Mouse (Mus musculus): Measurements from ENCODE around the gene Ccp110.

DNA sequence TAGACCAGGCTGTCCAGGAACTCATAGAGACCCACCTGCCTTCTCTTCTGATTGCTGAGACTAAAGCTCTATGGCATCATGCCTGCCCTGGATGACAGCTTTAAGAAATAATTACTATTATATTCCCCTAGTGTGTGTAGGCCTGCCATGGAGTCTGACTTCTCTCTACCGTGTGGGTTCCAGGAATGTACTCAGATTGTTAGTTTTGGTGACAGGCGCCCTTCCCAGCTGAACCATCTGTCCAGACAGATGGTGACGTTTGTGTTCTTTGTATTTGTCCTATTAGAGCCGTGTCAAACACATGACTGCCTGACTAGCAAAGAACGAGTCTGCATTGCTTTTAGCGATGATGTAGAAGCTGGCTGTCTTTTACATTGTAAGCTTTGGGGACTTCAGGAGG is 66.2 kb downstream of the Ccp110 start:
- no peak for TF ChIP-seq MAX (IDR thresholded peaks at IDR 0.05)
- TF ChIP-seq CTCF (IDR thresholded peaks at IDR 0.05; ENCODE audit: control insufficient read depth, insufficient read depth, insufficient read length) = no peak
- TF ChIP-seq USF1 (IDR thresholded peaks at IDR 0.05; ENCODE audit: low read depth) = no peak
- no peak for TF ChIP-seq MYOD1 (IDR thresholded peaks at IDR 0.05; ENCODE audit: control insufficient read depth, insufficient read length, low read depth)

Measured in C2C12 (cell line).